Mouse (Mus musculus) erythroblast, embryonic 14.5 days (primary cell): Measurements from ENCODE around the gene Trak1. TPM values are rescaled to one million over a fixed set of nuclear protein-coding genes. Genes with fewer than 3 reads are reported as not detected.

Source experiments
- H3K27me3 ChIP-seq: 2 replicates; pipeline ENCODE4 v1.6.1; 2012; ENCODE audit warnings: inconsistent platforms; ENCODE audit not compliant: control insufficient read depth
- H3K36me3 ChIP-seq: 2 replicates; pipeline ENCODE4 v1.6.1; 2012; ENCODE audit warnings: mild to moderate bottlenecking, inconsistent platforms; ENCODE audit not compliant: control insufficient read depth
- H3K4me1 ChIP-seq: 2 replicates; pipeline ENCODE4 v1.6.1; 2012; ENCODE audit warnings: inconsistent platforms; ENCODE audit not compliant: control insufficient read depth
- H3K4me3 ChIP-seq: replicated peaks from 2 replicates; pipeline ENCODE3; 2012; ENCODE audit warnings: moderate library complexity, mild to moderate bottlenecking, inconsistent platforms
- H3K9me3 ChIP-seq: 2 replicates; pipeline ENCODE4 v1.6.1; 2012; ENCODE audit warnings: low read length, inconsistent platforms, mixed read lengths; ENCODE audit not compliant: control insufficient read depth
- GATA1 ChIP-seq: IDR thresholded peaks from 2 replicates; pipeline ENCODE4 v1.6.1; 2012; ENCODE audit warnings: low read length, inconsistent platforms, mixed read lengths
- TAL1 ChIP-seq: IDR thresholded peaks from 3 replicates; pipeline ENCODE4 v1.6.1; 2012; ENCODE audit warnings: low read length, inconsistent platforms, mixed read lengths
- polyA plus RNA-seq: library from polyadenylated mRNA; stranded (reverse); fragments of >175 nt; gene quantifications from 2 replicates; pipeline ENCODE4 v1.2.3, GENCODE M21; 2012

Gene Trak1
- polyA plus RNA-seq, 1 experiment: 1.2 TPM

DNA sequence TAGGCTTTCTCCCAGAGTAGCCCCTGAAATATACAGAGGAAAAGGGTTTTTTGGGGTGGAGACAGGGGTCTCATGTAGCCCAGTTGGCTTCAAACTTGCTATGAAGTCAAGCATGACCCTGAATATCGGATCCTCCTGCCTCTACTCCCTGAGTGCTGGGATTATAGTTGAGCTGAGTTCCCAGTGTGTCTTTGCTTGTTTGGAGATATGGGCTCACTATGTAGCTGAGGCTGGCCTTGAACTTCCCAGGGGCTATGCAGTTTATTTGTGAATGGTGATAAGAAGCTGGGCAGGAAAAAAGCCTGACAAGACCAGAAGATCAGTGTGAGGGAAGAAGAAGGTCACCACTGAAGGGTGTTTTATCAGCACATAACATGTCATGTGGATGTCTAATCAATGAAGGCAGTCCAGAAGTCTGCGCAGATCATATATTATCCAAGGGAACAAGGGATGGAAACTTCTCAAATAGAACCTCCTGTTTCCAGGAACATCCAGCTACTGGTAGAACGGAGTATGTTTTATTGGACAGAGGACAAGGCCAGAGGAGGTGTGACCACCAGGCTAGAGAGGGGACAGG lies 10.9 kb upstream of the Trak1 start:
- peaks cover 11% of the 10 kb centered on the region for H3K9me3 ChIP-seq

DNA sequence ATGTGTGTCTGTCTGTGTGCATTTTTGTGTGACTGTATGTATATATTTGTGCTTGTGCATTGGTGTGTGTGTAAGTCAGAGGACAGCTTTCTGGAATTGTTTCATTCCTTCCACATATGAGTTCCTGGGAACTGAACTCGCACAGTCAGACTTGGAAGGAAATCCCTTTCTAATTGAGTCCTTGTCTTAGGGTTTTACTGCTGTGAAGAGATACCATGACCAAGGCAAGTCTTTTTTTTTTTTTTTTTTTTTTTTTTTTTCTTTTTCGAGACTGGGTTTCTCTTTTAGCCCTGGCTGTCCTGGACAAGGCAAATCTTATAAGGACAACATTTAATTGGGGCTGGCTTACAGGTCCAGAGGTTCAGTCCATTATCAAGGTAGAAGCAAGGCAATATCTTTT lies 6.0 kb upstream of the Trak1 start:
- Histone ChIP-seq H3K9me3 (peaks cover 18% of the 10 kb centered on the region), H3K4me3 (no peak overlapping the region), H3K27me3 (peaks cover 39% of the 10 kb centered on the region), H3K4me1 (peaks cover 20% of the 10 kb centered on the region), H3K36me3 (no peaks in the 10 kb centered on the region)
- TF ChIP-seq GATA1 (no peak), TAL1 (no peak)

More for the DNA sequence above, 10.9 kb upstream of the Trak1 start:
- Histone ChIP-seq H3K36me3 (no peaks in the 10 kb centered on the region), H3K4me1 (peaks cover 33% of the 10 kb centered on the region), H3K4me3 (peak overlapping the region; percentile 71), H3K27me3 (peaks cover 3% of the 10 kb centered on the region; the same call in 1 of the 2 replicates)
- TF ChIP-seq GATA1: no peak
- no peak for TF ChIP-seq TAL1

DNA sequence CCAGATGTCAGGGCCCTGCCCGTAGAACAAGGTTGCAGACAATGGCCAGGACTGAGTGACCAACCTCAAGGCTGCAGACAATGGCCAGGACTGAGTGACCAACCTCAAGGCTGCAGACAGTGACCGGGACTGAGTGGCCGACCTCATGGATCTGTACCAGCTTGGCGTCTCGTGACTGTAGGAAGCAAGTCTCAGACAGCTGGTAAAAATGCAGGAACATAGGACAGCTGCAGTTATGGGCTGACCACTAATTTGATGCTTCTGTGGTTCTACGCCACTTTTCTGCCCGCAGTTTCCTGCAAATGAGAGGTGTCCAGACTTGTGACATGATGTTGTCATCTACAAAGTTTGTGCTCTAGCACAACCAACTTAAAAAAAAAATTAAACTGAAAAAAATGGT lies 4.1 kb upstream of the Trak1 start:
- H3K9me3 ChIP-seq: peaks cover 18% of the 10 kb centered on the region
- no peak overlapping the region for H3K4me3 ChIP-seq
- H3K36me3 ChIP-seq: no peaks in the 10 kb centered on the region
- H3K27me3 ChIP-seq: peaks cover 55% of the 10 kb centered on the region
- H3K4me1 ChIP-seq: peaks cover 15% of the 10 kb centered on the region
- TF ChIP-seq TAL1: no peak
- no peak for TF ChIP-seq GATA1

DNA sequence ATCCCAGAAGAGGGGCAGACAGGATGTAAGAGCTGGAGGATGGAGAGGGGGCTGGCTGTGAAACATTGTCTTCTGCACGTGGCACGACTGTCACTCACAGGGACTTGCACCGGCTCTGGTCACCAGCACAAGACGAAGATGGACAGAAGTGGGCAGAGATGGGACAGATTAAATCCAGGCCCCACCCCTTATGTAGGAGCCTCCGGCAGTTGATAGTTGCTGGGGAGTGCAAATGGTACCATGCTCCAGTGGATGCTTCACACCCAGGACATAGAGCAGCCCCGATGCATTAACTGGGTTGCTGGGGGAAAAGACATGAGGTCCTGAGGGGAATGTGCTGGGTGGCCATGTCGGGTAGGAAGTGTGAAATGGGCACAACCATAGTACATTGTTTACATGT lies 2.1 kb upstream of the Trak1 start:
- peaks cover 28% of the 10 kb centered on the region for H3K4me1 ChIP-seq
- peaks cover 60% of the 10 kb centered on the region for H3K27me3 ChIP-seq
- no peaks in the 10 kb centered on the region for H3K36me3 ChIP-seq
- peaks cover 9% of the 10 kb centered on the region for H3K9me3 ChIP-seq
- H3K4me3 ChIP-seq: no peak overlapping the region
- TF ChIP-seq TAL1 (no peak), GATA1 (no peak)

DNA sequence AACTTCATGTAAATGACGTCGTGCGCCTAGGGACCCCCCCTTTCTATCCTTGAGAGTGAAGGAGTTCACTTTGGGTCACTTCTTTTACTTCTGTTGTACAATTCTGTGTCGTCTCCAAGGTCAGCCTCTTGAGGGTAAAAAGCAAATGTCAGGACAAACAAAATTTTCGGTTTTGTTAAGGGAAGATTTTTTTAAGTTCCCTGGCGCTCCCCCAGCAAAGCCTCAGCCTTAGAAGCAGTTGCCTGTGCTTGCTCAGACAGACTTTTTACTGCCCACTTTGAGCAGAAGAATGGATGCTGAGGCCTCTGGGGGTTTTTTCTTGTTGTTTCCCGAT lies 730 bp downstream of the Trak1 start:
- H3K36me3 ChIP-seq: no peaks in the 10 kb centered on the region
- TF ChIP-seq TAL1 (no peak), GATA1 (no peak)
- peak overlapping the region; percentile 71 for H3K4me3 ChIP-seq
- H3K9me3 ChIP-seq: no peaks in the 10 kb centered on the region
- peaks cover 51% of the 10 kb centered on the region for H3K27me3 ChIP-seq
- peaks cover 31% of the 10 kb centered on the region for H3K4me1 ChIP-seq

DNA sequence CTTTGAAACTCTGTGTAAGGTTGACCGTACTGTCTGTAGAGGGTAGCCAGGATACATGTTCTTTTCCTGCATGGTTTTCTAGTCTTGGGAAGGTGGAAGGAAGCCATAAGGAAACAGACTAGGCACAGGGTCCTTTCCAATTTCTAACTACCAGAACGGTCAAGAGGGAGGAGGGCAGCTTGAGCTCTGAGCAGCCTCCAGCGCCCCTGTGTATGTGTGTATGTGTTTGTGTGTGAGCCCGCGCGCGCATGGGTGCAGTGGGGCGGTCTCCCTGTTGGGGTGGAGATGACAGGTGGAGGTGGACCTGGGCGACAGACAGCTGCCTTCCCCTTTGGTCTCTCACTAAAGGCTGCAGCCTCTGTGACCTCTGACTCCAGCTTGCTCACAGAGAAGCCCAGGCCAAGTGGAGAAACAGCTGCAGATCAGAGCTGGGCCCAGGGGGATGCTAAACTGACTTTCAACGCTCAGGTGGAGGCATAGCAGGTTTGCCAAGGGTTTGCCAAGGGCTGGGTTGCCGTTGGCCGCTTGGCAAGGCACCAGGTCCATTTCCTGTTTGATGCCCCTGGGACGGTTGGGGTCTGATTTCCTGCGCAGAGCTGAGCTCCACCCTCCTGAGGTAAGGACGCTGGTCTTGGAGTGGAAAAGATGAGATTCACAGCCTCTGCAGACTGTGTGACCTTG lies 1.2 kb downstream of the Trak1 start:
- no peak for TF ChIP-seq GATA1
- no peak for TF ChIP-seq TAL1
- Histone ChIP-seq H3K4me3 (peak overlapping the region; percentile 71), H3K4me1 (peaks cover 32% of the 10 kb centered on the region), H3K9me3 (no peaks in the 10 kb centered on the region), H3K36me3 (no peaks in the 10 kb centered on the region), H3K27me3 (peaks cover 47% of the 10 kb centered on the region)

DNA sequence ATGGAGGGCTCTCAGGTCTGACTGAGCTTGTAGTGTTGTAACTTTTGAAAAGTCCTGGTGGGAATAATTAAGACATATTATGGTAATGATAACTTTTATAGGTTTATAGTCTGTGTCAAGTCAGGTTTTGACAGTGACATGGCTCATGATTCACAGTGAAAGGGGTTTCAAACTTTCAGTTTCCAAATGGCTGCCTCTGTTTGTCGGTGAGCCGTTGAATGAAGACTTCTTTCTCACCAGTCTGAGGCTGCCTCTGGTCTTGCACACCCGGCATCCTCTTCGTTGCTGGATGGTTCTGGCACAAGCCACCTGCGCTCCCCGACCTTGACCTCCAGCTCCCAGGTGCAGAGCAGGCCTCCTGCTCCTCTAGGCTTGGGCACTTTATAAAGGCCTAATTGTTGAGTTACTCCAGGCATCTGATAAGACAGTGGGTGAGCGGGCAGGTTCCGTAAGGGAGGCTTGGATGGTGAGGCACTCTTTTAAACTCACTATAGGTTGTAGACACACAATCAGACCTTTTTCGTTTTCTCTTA lies 2.0 kb downstream of the Trak1 start:
- H3K4me3 ChIP-seq: no peak overlapping the region
- H3K27me3 ChIP-seq: peaks cover 40% of the 10 kb centered on the region
- H3K9me3 ChIP-seq: no peaks in the 10 kb centered on the region
- peaks cover 36% of the 10 kb centered on the region for H3K4me1 ChIP-seq
- TF ChIP-seq GATA1 (no peak), TAL1 (no peak)
- no peaks in the 10 kb centered on the region for H3K36me3 ChIP-seq

DNA sequence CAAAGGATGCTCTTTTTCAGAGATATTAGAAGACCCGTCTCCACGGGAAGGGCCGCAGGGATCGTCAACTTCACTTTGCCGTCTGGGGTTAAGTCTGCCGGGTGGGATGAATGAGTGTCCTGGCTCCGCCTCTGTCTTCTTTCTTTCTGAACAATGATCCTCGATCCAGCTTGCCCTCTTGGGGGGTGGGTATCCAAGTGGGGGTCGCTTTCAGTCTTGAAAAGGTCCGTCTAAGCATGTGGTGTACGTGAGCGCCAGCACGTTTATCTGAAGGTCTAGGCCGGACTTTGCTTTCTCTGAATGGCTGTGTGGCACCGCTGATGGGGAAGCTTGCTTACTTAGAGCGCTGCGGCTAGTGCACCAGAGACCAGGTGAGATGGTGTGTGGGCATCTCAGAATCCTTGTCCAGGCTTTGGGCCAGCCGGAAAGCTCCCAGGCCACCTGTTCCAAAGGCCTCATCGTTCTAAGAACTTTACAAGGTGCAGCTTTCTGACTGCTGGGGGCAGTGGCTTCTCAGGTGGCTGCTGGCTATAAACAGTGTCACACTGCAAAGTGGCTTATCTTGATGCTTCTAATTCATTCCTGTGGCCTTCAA lies 2.8 kb downstream of the Trak1 start:
- Histone ChIP-seq H3K4me1 (peaks cover 36% of the 10 kb centered on the region), H3K36me3 (no peaks in the 10 kb centered on the region), H3K9me3 (no peaks in the 10 kb centered on the region), H3K27me3 (peaks cover 33% of the 10 kb centered on the region), H3K4me3 (no peak overlapping the region)
- no peak for TF ChIP-seq TAL1

DNA sequence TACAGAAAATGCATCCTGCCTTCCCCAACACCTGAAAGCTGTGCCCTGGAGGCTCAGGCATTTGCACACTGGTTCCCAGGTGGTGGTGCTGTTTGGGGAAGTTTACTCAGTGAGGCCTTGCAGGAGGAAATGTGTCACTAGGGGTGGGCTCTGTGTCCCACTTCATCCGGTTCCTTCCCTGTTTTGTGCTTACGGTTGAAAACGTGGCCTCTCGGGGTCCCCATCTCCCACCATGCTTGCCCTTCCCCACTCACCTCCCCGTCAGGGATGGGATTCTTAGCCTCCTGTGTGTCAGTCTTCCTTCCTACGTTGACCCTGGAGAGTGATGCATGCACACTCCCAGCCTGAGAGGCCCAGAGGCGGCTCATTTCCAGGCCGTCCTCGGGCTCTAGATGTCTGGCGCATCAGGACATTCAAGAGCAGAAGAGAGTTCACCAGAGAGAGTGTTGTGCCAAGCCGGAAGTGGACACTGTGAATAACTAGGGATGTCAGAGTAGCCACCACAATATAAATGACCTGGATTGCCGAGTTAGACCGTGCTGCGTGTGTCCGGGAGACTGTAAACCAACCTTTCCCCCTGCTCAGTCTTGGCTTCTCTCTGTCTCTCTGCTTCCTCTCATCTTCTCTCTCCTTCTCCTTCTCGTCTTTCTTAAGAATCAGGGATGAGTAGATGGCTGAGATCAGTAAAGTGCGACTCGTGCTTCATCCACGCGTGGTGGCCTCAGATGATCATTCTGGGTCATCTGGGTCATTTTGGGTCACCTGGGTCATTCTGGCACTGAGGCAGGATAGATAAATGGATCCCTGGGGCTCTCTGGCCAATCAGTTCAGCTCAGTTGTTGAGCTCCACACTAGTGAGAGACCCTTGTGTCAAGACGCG lies 4.0 kb downstream of the Trak1 start:
- H3K27me3 ChIP-seq: peaks cover 23% of the 10 kb centered on the region
- no peaks in the 10 kb centered on the region for H3K36me3 ChIP-seq
- no peaks in the 10 kb centered on the region for H3K9me3 ChIP-seq
- TF ChIP-seq GATA1: no peak
- no peak for TF ChIP-seq TAL1
- no peak overlapping the region for H3K4me3 ChIP-seq
- peaks cover 36% of the 10 kb centered on the region for H3K4me1 ChIP-seq
